Mouse (Mus musculus) lung, embryonic 16.5 days (tissue): ENCODE data around the gene Lrrc23. TPM values are rescaled to one million over a fixed set of nuclear protein-coding genes. Genes with fewer than 3 reads are reported as not detected.
"Not testable (repeated sequence)": the region's sequence is repeated elsewhere in the genome, so short reads cannot be mapped to it uniquely, and the experiment has no call there.

Experiments
- ATAC-seq: fragments of 200-750 bp; cut with Nextera tagmentation; 2 replicates; pipeline ENCODE4 v1.8.0; 2017; ENCODE audit warnings: low read depth, mild to moderate bottlenecking, moderate library complexity
- H3K27ac ChIP-seq: fragments of 300-500 bp; sonication (generic); 2 replicates; pipeline ENCODE4 v1.5.1; 2014; ENCODE audit warnings: mild to moderate bottlenecking, control low read depth, low read length
- H3K27me3 ChIP-seq: fragments of 300-500 bp; sonication (generic); 2 replicates; pipeline ENCODE4 v1.6.1; 2014; ENCODE audit warnings: low read depth, low read length, mixed read lengths; ENCODE audit not compliant: control insufficient read depth, insufficient read depth
- H3K36me3 ChIP-seq: fragments of 300-500 bp; sonication (generic); 2 replicates; pipeline ENCODE4 v1.6.1; 2014; ENCODE audit warnings: low read length; ENCODE audit not compliant: control insufficient read depth, insufficient read depth
- H3K4me1 ChIP-seq: fragments of 300-500 bp; sonication (generic); replicated peaks from 2 replicates; pipeline ENCODE4 v1.6.1; 2014; ENCODE audit warnings: low read length, mixed read lengths; ENCODE audit not compliant: control insufficient read depth, insufficient read depth
- H3K4me2 ChIP-seq: fragments of 300-500 bp; sonication (generic); 2 replicates; pipeline ENCODE4 v1.6.1; 2014; ENCODE audit warnings: low read depth, low read length, control low read depth
- H3K4me3 ChIP-seq: fragments of 300-500 bp; sonication (generic); 2 replicates; pipeline ENCODE4 v1.5.1; 2014; ENCODE audit warnings: mild to moderate bottlenecking, low read length, control low read depth
- H3K9ac ChIP-seq: fragments of 300-500 bp; sonication (generic); 2 replicates; pipeline ENCODE4 v1.6.1; 2014; ENCODE audit warnings: low read length, control low read depth
- H3K9me3 ChIP-seq: fragments of 300-500 bp; sonication (generic); 2 replicates; pipeline ENCODE4 v1.6.1; 2016; ENCODE audit warnings: low read length; ENCODE audit not compliant: control insufficient read depth
- WGBS: fragments of 180-500 bp; shearing (Covaris S2); extraction: QIAGEN DNeasy Blood & Tissue Kit; methylation state at CpG from one replicate; pipeline ENCODE4 v1.1.7; 2014; 5-methylcytosine and 5-hydroxymethylcytosine counted together
- polyA plus RNA-seq: library from polyadenylated mRNA; unstranded; fragments of >200 nt; fragmentation: Nextera tagmentation; extraction: Ambion mirVana; gene quantifications from 2 replicates; pipeline ENCODE4 v1.2.1, GENCODE M21; 2015

Gene Lrrc23
- polyA plus RNA-seq, 1 experiment from 2014 or later, result 34.0 TPM

GRCm38 (mm10) chr6:124809052-124809774 is 29.7 kb upstream of the Lrrc23 start:
- Histone ChIP-seq H3K9ac (peak overlapping the region; percentile 84), H3K4me3 (peak overlapping the region; percentile 77), H3K4me1 (peaks cover 33% of the 10 kb centered on the region), H3K27ac (peak overlapping the region; percentile 96), H3K9me3 (no peaks in the 10 kb centered on the region), H3K27me3 (no peaks in the 10 kb centered on the region), H3K36me3 (peaks cover 12% of the 10 kb centered on the region), H3K4me2 (peak overlapping the region; percentile 98)
- ATAC-seq, result peak; percentile 26
- WGBS, result under 1% methylated on average over 35 of the region's 35 CpGs

DNA sequence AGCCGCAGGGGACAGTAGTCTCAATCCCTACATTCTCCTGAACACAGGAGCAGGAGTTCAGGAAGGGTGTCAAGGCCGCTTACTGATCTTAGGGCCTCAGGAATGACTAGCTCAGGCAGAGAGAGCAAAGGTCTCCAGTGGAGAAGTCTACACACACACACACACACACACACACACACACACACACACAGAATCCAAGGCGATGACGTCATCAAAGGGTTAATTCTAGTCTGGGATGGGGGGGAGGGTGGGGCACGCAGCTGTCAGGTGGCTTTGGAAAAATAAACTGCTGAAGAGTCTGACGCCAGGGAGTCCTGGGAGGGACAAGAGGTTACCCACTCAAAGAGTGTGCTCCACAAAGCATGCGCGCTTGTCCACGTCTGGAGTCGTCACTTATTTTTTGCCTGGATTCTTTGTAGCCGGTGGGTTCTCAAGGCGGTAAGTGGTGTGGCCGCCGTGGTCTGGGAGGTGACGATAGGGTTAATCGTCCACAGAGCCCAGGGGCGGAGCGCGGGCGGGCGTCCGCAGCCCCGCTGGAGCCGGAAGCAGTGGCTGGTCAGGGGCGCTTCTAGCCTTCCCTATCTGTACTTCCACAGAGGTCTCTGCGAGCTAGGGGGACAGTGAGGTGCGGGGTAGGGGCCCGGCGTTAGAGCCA is 29.0 kb upstream of the Lrrc23 start, which contains the start of gene Spsb2:
Gene Spsb2 (plus strand): TSS at position 304 of the 655 bp plus-strand sequence.
- H3K9me3 ChIP-seq, result no peaks in the 10 kb centered on the region
- H3K36me3 ChIP-seq, result peaks cover 12% of the 10 kb centered on the region
- peak; percentile 72 for ATAC-seq
- peak within 1 kb of the TSS; percentile 98 for H3K4me2 ChIP-seq
- 2% methylated on average over 29 of the region's 29 CpGs for WGBS
- peaks cover 31% of the 10 kb centered on the region for H3K4me1 ChIP-seq
- H3K27me3 ChIP-seq, result no peaks in the 10 kb centered on the region
- peak within 1 kb of the TSS; percentile 96 for H3K27ac ChIP-seq
- H3K4me3 ChIP-seq, result peak within 1 kb of the TSS; percentile 77
- H3K9ac ChIP-seq, result peak within 1 kb of the TSS; percentile 84

- H3K9me3 ChIP-seq, result no peaks in the 10 kb centered on the region
- peak overlapping the region; percentile 98 for H3K4me2 ChIP-seq
- peaks cover 12% of the 10 kb centered on the region for H3K36me3 ChIP-seq
- WGBS, result 59% methylated on average over 6 of the region's 6 CpGs
- H3K4me1 ChIP-seq, result peaks cover 31% of the 10 kb centered on the region
- peak overlapping the region; percentile 96 for H3K27ac ChIP-seq
- peak overlapping the region; percentile 77 for H3K4me3 ChIP-seq
- H3K27me3 ChIP-seq, result no peaks in the 10 kb centered on the region
- peak overlapping the region; percentile 84 for H3K9ac ChIP-seq
- ATAC-seq, result no peak
These were observed 28.4 kb upstream of the Lrrc23 start for GRCm38 (mm10) chr6:124807986-124808357.

DNA sequence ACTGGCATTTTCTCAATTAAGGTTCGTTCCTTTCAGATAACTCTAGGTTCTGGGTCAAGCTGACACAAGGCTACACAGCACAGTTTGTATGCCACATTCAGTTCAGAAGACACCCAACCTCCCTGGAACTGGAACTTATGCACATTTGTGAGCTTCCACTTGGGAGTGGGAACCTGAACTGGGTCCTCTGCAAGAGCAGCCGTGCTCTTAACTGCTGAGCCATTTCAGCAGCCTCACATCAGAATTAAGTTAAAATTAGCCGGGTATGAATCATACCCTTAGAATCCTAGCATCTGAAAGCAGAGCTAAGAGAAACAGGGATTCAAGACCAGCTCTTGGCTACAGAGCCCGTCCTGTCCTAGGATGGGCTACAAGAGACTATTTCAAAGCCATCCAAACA is 27.8 kb upstream of the Lrrc23 start:
- H3K27me3 ChIP-seq, result no peaks in the 10 kb centered on the region
- H3K27ac ChIP-seq, result no peak overlapping the region
- H3K4me3 ChIP-seq, result no peak overlapping the region
- H3K4me1 ChIP-seq, result peaks cover 25% of the 10 kb centered on the region
- ATAC-seq, result no peak
- no peak overlapping the region for H3K9ac ChIP-seq
- H3K36me3 ChIP-seq, result peaks cover 12% of the 10 kb centered on the region
- 83% methylated on average over 4 of the region's 4 CpGs for WGBS
- H3K9me3 ChIP-seq, result no peaks in the 10 kb centered on the region
- no peak overlapping the region for H3K4me2 ChIP-seq

DNA sequence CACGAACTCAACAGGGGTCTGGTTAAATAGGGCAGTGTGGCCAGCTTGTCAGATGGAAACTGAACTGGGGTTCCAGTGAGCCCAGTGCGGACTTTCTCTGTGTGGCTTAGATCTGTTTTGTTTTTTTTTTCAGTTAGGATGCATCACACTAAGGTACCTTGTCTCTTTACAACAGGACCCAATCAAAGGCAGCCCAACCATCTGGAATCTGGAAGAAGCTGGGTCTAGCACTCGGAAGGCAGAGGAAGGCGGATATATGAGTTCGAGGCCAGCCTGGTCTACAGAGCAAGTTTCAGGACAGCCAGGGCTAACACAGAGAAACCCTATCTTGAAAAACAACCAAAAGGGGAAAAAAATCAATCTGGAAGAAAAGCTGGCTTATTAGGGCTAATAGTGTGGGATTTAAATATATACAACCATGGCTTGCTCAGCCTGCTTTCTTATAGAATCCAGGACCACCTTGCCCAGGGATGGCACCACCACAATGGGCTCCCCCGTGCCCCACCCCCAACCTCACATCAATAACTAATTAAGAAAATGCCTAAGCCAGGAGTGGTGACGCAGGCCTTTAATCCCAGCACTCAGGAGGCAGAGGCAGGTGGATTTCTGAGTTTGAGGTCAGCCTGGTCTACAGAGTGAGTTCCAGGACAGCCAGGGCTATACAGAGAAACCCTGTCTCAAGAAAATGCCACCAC is 27.1 kb upstream of the Lrrc23 start:
- H3K27ac ChIP-seq, result peak overlapping the region; percentile 92
- WGBS, result 78% methylated on average over 7 of the region's 7 CpGs
- H3K4me1 ChIP-seq, result peaks cover 19% of the 10 kb centered on the region
- H3K9me3 ChIP-seq, result no peaks in the 10 kb centered on the region
- no peaks in the 10 kb centered on the region for H3K27me3 ChIP-seq
- no peak for ATAC-seq
- H3K4me3 ChIP-seq, result peak overlapping the region; percentile 60
- peak overlapping the region; percentile 72 for H3K4me2 ChIP-seq
- H3K9ac ChIP-seq, result peak overlapping the region; percentile 30; the same call in 1 of the 2 replicates
- H3K36me3 ChIP-seq, result peaks cover 7% of the 10 kb centered on the region

DNA sequence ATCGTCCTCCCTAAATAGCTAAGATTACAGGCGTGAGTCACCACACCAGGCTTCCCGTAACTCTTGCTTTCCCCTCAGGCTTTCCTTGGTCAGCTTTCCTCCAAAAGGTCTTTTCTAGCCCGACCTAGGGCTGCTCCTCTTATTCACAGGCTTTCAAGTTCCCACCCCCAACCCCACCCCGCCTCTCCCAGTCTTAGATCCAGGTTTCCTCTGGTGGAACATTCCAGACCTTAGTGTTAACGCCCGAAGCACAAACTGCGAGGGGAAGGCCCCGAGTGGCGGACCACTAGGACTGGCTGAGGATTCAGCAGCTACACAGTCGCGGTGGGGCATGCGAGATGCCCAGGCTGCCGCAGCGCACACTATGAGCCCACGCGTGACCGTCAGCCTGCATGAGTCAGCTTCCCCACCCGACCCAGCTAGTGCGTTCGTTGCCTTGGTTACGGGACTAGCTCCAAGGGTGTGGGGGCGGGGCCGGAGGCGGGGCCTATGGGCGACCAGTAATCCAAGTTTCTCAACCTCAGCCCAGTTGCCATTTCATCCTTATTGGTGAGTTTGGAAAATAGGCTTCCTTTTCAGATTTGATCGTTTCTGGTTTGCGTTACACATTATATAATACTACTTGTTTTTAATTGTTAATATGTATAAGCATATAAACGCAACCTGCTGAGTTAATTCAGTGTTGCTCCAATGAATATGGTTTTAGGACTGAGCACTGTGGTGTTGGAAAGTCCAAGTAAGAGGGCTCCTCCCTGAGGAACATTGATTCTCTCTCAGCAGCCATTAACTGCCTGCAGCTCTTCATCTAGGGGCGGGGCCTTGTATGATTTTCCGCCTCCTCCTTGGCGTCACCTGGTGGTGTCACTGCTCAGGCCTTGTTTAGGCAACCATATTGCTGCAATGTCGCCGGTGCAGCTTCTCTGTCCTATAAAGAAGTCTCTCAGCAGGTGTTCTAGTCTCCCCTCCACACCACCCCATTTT is 26.1 kb upstream of the Lrrc23 start:
- H3K27ac ChIP-seq, result peak overlapping the region; percentile 92
- H3K36me3 ChIP-seq, result peaks cover 4% of the 10 kb centered on the region; the same call in 1 of the 2 replicates
- WGBS, result 2% methylated on average over 34 of the region's 34 CpGs
- no peaks in the 10 kb centered on the region for H3K27me3 ChIP-seq
- peaks cover 19% of the 10 kb centered on the region for H3K4me1 ChIP-seq
- H3K9me3 ChIP-seq, result no peaks in the 10 kb centered on the region
- peak; percentile 82 for ATAC-seq
- peak overlapping the region; percentile 60 for H3K4me3 ChIP-seq
- H3K4me2 ChIP-seq, result peak overlapping the region; percentile 72
- H3K9ac ChIP-seq, result peak overlapping the region; percentile 69

DNA sequence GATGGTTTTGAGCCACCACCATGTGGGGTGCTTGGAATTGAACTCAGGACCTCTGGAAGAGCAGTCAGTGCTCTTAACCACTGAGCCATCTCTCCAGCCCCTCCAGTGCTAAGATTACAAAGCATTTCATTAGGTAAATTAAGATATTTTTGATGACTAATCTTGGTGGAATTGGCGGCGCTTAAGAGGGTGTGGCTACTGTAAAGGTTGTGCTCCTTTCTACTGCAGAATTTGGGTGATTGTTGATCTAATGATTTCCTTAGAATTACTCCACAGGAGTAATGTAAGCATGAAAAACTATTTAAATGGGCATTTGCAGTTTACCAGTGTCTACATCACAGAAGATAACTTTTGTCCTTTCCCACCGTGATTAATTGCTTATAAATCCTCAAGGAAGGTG is 24.8 kb upstream of the Lrrc23 start:
- Histone ChIP-seq H3K9ac (no peak overlapping the region), H3K27me3 (no peaks in the 10 kb centered on the region), H3K9me3 (no peaks in the 10 kb centered on the region), H3K4me3 (no peak overlapping the region), H3K27ac (no peak overlapping the region), H3K4me2 (no peak overlapping the region), H3K36me3 (no peaks in the 10 kb centered on the region), H3K4me1 (peaks cover 11% of the 10 kb centered on the region)
- 85% methylated on average over 3 of the region's 3 CpGs for WGBS
- ATAC-seq, result no peak

DNA sequence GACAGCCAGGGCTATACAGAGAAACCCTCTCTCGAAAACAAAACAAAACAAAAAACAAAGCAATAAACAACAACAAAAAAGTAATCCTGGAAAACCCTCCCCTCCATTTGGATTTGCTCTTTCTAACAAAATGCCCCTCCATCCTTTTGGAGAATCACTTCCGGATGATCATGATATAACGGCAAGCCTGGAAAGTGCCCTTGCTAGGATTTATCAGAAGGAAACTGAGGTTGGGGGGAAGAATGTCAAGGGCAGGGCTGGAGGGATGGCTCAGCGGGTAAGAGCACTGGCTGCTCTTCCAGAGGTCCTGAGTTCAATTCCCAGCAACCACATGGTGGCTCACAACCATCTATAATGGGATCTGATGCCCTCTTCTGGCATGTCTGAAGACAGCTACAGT is 24.2 kb upstream of the Lrrc23 start:
- WGBS, result 94% methylated on average over 4 of the region's 4 CpGs
- not testable (repeated sequence) for H3K36me3 ChIP-seq, H3K27ac ChIP-seq, H3K4me2 ChIP-seq, H3K27me3 ChIP-seq, ATAC-seq, H3K9ac ChIP-seq, H3K9me3 ChIP-seq, H3K4me3 ChIP-seq
- peaks cover 11% of the 10 kb centered on the region for H3K4me1 ChIP-seq
